Mouse (Mus musculus) adrenal gland (tissue): ENCODE results near the gene Gm42420.

Experiments
- intact Hi-C: fragments of 180-260 bp; cut with DNase I; formaldehyde crosslinking; loops from one replicate; pipeline ENCODE4 v1.15.1; 2025

Gene Gm42420

DNA sequence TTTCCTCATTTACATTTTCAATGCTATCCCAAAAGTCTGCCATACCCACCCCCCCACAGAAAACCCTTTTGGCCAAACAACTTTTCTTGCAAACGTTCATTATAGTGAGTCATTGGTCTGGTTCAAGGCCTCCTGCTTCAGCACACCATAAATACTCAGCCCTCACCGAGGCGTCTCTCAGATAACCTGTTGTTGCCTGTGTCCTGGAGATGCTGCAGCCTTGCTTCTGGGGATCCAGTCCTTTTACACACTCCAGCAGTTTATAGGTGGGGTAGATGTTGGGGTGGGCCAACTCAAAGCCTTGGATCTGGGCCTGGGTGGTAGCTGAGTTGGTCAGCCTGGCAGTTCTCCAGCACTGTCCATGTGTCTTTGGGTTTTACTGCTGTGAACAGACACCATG, 15.1 kb upstream of the Gm42420 start:
- intact Hi-C loops, result no loop called here

DNA sequence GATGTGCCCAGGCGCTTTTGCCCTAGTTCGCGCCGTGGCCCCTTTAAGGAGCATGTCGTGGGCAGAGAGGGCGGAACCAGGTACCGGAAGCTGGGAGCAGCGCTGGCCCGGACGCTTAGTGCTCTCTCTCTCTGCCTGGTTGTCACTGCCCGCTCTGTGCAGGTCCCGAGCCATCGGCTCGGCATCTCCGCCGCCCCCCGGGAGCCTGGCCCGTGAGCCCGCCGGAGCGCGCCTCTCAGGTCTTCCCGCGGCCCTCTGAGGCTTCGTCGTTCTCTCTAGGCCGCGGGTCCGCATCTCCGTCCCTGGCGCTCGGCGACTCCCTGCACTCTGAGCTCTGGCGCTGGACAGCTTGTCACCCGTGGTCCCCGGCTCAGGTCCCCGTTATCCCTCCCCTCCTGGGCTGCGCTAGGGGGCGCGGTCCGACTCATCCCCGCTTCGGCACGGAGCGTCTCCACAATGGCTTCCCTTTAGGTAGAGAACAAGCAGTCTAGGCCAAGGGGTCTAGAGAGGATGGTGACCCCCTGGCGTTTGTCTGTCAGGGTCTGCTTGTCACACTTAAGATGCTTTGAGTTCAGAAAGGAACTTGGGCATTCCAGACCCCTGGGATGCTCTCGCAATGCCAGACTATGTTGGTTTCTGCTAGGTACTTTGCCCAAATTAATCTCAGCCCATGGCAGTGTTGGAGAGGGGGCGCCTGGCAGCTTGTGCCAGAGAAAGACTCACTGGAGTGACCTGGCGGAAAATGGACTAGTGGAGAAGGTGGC, 11.6 kb upstream of the Gm42420 start, which contains the start of gene Adck2:
Gene Adck2 (plus strand): TSS at position 83 of the 764 bp plus-strand sequence.
- intact Hi-C loops, result no loop called here

DNA sequence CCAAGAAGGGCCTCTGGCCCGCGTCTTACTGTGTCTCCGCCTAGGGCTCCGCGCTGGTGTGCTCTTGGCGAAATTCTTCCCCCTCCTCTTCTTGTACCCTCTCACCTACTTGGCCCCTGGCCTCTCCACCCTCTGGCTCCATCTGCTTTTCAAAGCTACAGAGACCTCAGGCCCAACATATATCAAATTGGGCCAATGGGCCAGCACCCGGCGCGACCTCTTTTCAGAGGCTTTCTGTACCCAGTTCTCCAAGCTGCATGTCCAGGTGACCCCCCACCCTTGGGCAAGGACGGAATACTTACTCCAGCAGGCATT, 11.0 kb upstream of the Gm42420 start:
- intact Hi-C loops, result no loop called here

DNA sequence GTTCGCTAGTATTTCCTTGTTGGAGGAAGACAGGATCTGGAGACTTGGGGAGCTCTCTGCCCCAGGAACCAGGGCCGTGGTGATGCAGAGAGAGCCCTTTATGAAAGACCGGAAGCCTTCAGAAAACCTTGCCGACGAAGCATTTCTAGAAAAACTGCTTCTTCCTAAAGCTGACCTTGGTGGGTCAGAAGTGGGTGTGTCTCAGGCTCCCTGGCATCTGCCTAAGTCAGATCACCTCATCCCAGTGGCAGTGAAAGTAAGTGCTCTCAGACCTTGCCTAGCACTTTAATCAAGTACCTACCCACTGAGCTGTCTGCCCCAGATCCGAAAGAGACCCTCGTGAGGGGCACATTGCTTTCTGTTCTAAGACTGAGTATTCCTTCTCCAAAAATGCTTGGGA, 10.6 kb upstream of the Gm42420 start:
- intact Hi-C loops, result no loop called here

DNA sequence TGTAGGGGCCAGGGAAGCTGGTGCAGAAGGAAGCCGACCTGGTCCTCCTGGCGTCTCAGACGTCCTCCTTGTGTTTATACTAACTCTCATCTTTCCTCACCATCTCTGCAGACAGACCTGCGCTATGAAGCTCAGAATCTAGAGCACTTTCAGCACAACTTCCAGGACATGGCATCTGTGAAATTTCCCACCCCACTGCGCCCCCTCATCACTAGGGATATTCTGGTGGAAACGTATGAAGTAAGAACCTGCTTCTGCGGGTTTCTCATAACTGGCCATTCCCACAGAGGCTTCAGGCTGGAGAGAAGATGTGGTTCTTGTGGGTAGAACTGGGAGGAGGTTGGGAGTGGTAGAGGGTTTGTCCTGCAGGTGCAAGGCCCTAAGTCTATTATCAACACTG, 6.0 kb upstream of the Gm42420 start:
- intact Hi-C loops, result no loop called here

DNA sequence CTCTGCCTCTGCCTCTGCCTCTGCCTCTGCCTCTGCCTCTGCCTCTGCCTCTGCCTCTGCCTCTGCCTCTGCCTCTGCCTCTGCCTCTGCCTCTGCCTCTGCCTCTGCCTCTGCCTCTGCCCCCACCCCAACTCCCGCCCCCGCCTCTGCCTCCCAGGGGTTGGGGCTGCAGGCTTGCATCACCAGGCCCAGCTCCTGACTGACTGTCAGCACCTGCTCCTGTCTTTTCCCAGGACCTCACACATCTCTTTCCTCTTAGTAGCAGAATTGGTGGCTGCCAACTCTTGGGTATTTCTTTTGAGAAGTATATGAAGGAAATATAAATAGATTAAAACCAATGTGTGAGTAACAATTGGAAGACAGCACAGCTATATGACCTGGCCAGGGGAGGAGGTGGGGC, 5.0 kb upstream of the Gm42420 start:
- intact Hi-C loops, result no loop called here

DNA sequence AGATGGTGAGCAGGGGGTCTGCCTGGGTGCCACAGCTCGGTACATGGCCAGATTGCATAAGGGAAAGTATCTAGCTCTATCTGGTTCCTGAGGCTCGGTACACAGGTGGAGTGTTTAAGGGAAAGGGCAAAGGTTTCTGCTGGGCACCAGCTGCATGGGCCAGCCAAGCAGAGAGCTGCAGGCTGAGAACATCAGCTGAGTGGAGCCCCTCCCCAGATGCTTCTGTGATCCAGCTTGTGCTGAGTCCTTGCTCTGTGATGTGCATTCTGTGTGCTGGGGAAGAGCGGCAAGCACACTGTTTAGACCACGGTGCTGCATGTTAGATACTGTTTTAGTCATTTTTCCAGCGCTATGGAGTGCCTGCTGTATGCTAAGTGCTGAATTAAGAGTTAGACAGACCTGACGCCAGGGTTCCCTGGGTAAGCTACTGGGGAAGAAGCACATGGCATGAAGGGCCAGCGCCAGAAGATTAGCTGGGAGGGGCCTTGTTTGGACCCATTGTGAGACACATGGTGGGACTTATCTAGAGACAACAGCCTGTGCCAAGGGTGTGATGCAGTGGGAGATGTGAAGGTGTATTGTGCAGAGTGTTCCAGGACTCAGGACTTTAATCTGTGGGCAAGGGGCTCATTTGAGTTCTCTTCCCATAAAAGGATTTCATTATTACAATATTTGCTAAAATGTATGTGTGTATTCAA, 4.3 kb upstream of the Gm42420 start:
- intact Hi-C loops, result no loop called here

DNA sequence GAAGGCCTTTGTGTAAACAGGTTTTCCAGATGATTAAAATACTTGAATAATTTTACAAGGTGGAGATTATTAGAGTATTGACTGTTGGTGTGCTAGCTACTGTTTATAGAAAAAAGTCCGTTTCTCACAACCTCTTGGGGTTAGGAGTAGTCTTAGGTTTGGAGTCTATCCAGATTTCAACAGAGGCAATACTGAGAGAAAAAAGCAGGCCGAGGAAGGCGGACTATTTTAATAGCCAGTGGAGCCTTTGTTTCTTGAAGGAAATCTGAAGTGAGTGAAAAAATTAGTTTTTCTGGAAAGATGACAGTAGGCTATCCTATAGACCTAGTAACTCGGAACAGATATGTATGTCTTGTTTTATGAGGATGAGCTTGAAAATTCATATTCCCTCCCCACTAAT, 5.9 kb downstream of the Gm42420 start:
- intact Hi-C loops, result no loop called here

DNA sequence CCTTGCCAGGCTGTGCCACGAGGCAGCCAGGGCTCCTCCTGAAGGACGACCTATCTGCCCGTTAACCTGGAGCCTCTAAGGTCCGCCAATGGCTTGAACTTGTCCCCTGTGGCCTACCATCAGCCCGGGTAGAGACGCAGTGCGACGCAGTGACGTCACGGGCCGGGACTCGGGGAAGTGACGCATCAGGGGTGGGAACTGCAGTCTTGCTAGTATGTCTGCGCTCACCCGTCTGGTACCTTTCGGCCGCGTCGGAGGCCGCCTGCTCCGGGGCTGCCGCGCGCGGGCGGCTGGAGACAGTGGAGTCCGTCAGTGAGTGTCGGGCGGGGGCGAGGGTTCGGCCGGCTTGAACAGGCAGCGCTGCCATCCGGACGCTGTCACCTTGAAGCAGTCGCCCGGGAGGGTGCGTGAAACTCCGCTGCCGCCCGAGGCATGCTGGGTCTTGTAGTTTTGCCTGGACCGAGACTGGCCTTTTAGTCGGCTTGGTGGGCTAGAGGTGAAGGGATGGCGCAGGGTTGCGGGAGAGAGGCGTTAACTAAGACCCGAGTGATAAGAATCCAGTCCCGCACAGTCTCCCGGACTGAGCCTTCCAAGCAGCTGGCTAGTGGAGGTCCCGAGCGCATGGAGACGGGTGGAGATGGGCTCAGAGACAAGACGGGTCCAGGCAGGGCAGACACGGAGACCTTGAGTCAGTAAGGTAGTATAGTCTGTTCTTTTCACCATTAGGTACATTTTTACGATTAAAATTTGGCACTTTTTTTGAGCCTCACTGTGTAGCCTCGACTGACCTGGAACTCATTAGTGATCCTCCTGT, 7.1 kb downstream of the Gm42420 start, which contains the start of gene Ndufb2:
Gene Ndufb2 (plus strand): TSS at position 174 of the 814 bp plus-strand sequence.
- intact Hi-C loops, result no loop called here

DNA sequence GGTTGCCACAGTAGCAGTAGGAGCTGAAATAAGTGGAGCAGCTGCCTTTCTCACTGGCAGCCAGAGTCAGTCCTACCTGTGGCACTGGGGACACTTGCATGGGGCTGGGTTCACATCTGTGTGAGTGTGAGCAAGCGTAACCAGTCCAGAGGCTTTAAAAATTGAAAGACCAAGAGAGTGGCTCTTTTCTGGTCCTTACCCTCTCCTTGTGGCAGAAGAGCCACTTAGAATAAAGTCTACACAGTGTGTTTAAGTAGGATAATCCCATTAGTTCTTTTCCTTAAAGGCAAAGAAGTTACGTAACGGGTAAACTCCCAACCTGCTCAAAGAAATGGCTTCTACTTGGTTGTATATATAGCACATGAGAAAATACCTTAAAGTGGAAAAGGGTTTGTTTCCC, 15.3 kb downstream of the Gm42420 start:
- intact Hi-C loops, result no loop called here

DNA sequence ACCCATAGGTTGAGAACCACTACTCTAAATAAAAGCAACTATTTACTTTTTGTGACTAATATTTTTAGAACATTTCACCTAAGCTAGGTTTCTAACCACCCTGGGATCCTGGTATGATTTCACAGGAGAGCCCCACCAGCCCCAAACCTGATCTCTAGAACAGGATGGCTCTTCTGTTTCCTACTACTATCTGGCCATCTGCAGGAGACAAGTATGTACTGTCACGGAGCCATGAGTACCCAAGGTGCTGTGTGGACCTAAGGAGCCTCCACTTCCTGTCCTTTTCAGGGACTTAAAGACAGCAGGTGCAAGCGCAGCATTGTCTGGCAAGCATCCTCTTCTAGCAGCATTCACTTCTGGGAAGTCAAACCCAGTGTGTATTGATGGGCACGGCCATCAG, 16.3 kb downstream of the Gm42420 start:
- intact Hi-C loops, result no loop called here

DNA sequence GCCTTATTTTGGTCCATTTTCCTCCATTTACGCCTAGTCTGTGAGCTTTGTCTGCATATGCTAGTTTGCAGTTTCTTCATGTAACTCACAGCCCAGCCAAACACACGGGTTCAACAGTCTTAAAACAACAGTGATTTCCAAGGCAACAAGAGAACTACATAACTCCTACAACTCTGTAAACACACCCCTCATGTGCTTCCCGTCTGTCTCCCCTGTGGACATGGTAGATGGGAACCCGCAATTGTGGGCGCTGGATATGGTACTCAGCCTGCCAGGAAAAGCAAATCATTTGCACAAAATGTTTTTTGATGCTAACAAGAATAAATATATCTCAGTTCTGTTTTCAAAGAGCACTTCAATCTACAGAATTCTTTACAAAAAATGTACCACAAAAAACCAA, 19.0 kb downstream of the Gm42420 start:
- intact Hi-C loops, result no loop called here

DNA sequence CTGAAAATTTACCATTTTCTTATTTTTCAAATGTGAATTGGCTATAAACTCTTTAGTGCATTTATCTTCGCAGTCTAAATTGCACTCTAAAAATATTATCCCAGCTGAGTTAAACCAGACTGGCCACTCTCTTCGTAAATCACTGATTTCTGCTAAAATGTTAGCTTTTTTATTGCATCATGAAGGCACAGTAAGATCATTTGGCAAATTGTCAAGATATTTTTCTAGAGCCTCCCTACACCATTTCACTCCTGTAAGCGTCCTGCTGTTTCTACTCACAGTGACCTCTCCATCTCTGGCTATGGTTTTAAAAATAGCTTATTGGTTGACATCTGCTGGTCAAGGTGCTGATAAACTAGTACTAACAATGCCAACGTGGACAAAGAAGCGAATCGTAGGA, 20.5 kb downstream of the Gm42420 start:
- intact Hi-C loops, result no loop called here

DNA sequence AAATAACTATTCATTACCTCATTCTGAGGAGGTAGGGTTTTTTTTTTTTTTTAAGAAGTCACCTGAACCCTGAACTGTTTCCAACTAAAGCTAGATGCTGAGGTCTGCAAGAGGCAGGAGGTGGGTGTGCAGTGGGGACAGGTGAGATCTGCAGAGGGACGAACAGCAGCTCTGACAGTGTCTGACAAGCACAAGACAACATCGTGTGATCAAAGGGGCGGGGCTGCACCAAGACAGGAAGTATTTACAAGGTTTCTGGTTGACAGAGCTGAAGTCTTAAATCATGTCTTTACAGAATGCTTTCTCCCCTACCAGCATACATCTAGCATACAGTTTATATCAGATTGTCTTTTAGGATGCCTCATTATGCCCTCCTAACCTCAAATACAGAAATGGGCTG, 21.3 kb downstream of the Gm42420 start:
- intact Hi-C loops, result no loop called here

DNA sequence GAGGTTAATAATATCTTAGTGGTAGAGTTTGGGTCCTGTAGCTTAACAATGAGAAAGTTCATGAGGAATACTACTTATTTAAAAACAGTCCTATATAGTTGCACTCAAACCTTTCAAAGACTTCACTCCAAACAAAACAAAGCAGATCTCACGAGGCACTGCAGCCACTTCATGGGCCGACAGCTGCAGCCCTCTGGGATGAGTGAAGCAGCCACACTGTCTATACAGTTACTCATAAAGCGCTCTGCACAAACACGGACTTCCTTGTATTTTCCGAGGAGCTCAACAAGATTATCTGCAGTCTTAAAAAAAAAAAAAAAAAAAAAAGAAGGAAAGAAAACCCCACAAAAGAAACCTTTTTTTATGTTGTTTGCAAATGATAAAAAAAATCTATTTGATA, 21.8 kb downstream of the Gm42420 start:
- intact Hi-C loops, result no loop called here

DNA sequence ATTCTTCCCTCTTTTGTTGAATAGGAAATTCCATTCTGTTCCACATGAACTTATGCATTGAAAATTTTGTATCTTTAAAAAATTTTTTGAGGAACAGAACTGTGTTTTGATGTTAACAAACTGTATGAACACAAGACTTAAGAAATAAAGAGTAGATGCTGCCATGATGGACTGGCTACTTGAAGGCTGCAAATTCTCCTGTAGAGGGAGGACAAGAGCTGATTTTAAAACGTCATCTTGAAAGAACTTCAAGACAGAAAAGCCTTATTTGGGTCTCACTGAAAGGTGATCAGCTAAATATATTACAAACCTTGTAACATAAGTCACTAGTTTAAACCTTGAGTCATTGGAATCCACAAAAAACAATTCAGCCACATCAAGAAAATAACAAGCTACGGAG, 24.7 kb downstream of the Gm42420 start:
- intact Hi-C loops, result loop anchor here (10.0 kb wide), 1 partner anchor 175 kb away; no protein-coding TSS in a partner anchor

DNA sequence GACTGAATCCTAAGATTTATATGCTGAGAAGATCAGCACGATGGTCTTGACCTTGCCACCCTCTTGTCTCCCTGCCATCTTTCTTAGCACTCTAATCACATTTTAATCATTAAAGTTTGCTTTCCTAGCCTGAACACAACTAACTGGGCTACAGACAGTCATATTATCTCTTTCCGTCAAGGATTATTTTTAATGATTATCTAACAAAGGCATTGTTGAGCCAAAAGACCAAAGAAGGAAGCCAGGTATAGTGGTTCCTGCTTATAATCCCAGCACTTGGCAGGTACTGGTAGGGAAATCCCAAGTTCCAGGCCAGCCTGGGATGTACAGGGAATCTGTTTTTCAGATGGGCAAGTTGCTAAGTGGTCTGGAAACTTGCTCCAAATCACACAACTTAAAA, 25.7 kb downstream of the Gm42420 start:
- intact Hi-C loops, result loop anchor here (10.0 kb wide), 1 partner anchor 174 kb away; no protein-coding TSS in a partner anchor
